Mouse (Mus musculus) limb, embryonic 11.5 days (tissue): Measurements from ENCODE around the gene Stk40. TPM values are rescaled to one million over a fixed set of nuclear protein-coding genes. Genes with fewer than 3 reads are reported as not detected.
A peak's percentile ranks its signal among the peaks of the same experiment; 100 is the strongest.

Experiments
- ATAC-seq: fragments of 200-750 bp; cut with Nextera tagmentation; 2 replicates; pipeline ENCODE4 v1.8.0; 2017; ENCODE audit warnings: low read depth; ENCODE audit not compliant: insufficient number of reproducible peaks, low FRiP score, low TSS enrichment
- DNase-seq: peaks from one replicate; pipeline ENCODE4 v3.0.0-alpha.2; 2015; ENCODE audit warnings: low spot score
- H3K27ac ChIP-seq: fragments of 300-500 bp; sonication (generic); replicated peaks from 2 replicates; pipeline ENCODE4 v1.5.1; 2014; ENCODE audit warnings: low read depth, mild to moderate bottlenecking, low read length
- H3K27me3 ChIP-seq: fragments of 300-500 bp; sonication (generic); 2 replicates; pipeline ENCODE4 v1.6.1; 2014; ENCODE audit warnings: mild to moderate bottlenecking, low read length, mixed read lengths; ENCODE audit not compliant: control insufficient read depth, insufficient read depth
- H3K36me3 ChIP-seq: fragments of 300-500 bp; sonication (generic); 2 replicates; pipeline ENCODE4 v1.6.1; 2014; ENCODE audit warnings: mild to moderate bottlenecking, low read length, moderate library complexity, mixed read lengths; ENCODE audit not compliant: control insufficient read depth, insufficient read depth
- H3K4me1 ChIP-seq: fragments of 300-500 bp; sonication (generic); 2 replicates; pipeline ENCODE4 v1.6.1; 2014; ENCODE audit warnings: low read length, mixed read lengths; ENCODE audit not compliant: control insufficient read depth, insufficient read depth
- H3K4me2 ChIP-seq: fragments of 300-500 bp; sonication (generic); 2 replicates; pipeline ENCODE4 v1.6.1; 2014; ENCODE audit warnings: low read depth, mild to moderate bottlenecking, moderate library complexity; ENCODE audit not compliant: severe bottlenecking
- H3K4me3 ChIP-seq: fragments of 300-500 bp; sonication (generic); 2 replicates; pipeline ENCODE4 v1.5.1; 2014; ENCODE audit warnings: low read depth, low read length
- H3K9ac ChIP-seq: fragments of 300-500 bp; sonication (generic); 2 replicates; pipeline ENCODE4 v1.6.1; 2014; ENCODE audit warnings: mild to moderate bottlenecking, low read length
- H3K9me3 ChIP-seq: fragments of 300-500 bp; sonication (generic); 2 replicates; pipeline ENCODE4 v1.6.1; 2016; ENCODE audit warnings: low read length; ENCODE audit not compliant: control insufficient read depth
- WGBS: fragments of 180-500 bp; shearing (Covaris S2); extraction: QIAGEN DNeasy Blood & Tissue Kit; methylation state at CpG from one replicate; pipeline ENCODE4 v1.1.7; 2014; 5-methylcytosine and 5-hydroxymethylcytosine counted together
- polyA plus RNA-seq: library from polyadenylated mRNA; unstranded; fragments of >200 nt; fragmentation: Nextera tagmentation; extraction: Ambion mirVana; gene quantifications from 2 replicates; pipeline ENCODE4 v1.2.1, GENCODE M21; 2014

The Stk40 gene
- polyA plus RNA-seq, 1 experiment from 2014 or later: 27.8 TPM

GRCm38 (mm10) chr4:126123309-126124040 is 19.7 kb downstream of the Stk40 start:
- ATAC-seq (no peak), DNase-seq (no peak)
- Histone ChIP-seq H3K36me3 (peaks cover 4% of the 10 kb centered on the region), H3K9me3 (no peaks in the 10 kb centered on the region), H3K27me3 (no peaks in the 10 kb centered on the region), H3K4me2 (no peak overlapping the region), H3K4me3 (no peak overlapping the region), H3K9ac (no peak overlapping the region), H3K4me1 (no peaks in the 10 kb centered on the region), H3K27ac (no peak overlapping the region)
- 93% methylated on average over 10 of the region's 10 CpGs for WGBS

DNA sequence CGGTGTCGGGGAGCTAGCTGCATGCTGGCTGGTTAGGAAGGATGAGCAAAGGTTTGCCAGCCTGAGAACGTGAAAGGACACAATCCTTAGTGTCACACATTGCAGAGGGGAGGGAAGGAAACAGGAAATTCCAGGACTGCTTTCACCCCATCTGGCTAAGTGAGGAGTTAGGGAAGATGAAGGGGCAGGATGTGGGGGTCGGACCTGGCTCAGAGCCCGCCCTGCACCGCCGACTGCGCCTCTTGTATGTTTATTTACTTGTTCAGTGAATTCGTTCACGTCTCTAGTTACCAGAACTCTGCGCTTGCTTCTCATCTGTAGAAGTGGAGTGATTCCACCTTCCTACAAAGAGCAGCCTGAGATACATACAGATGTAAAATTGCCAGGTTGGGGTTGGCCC is 26.7 kb downstream of the Stk40 start:
- Histone ChIP-seq H3K4me3 (no peak overlapping the region), H3K27me3 (no peaks in the 10 kb centered on the region), H3K4me1 (peaks cover 26% of the 10 kb centered on the region), H3K27ac (no peak overlapping the region), H3K9ac (no peak overlapping the region), H3K36me3 (peaks cover 21% of the 10 kb centered on the region), H3K4me2 (no peak overlapping the region), H3K9me3 (no peaks in the 10 kb centered on the region)
- no peak for DNase-seq
- ATAC-seq: no peak
- 68% methylated on average over 11 of the region's 11 CpGs for WGBS

DNA sequence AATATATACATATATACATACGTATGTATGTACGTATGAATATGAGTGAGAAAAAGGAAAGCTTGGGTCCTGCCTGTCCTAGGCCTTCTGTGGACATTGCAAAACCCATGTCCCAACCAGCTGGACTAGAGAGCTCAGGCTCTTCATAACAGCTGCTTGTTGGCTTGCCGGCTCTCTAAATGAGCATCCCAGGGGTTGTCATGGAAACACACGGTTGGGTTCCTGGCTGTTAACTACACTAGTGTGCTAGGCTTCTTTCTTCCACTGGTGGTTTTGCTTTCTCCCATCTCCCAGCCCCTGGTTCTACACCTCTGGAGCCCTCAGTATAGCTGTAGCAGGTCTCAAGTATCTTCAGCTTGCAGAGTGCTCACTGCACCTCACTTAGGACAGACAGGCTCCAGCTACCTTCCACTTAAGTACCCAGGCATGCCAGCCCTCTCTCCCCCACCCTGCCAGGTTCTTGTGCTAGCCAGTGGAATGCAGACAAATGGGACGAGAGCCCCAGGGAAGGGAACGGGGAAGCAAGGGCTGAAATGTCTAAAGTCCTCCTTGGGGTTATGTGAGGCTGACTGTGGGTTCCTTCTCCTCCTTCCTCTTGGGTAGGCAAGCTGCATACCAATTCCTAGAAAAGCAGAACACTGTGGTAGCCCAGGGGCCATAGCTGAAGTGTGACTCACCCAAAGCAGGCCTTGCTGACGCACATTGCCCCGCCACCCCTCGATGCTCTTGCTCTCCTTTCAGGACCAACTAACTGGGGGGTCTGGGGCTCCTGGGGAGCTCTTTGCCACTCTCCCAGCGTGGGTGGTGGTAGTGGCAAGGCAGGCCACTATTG is 27.7 kb downstream of the Stk40 start:
- H3K4me1 ChIP-seq: peaks cover 26% of the 10 kb centered on the region
- H3K9me3 ChIP-seq: no peaks in the 10 kb centered on the region
- ATAC-seq: no peak
- no peak overlapping the region for H3K9ac ChIP-seq
- no peak overlapping the region for H3K4me3 ChIP-seq
- H3K36me3 ChIP-seq: peaks cover 22% of the 10 kb centered on the region; the same call in 1 of the 2 replicates
- peak; percentile 57 for DNase-seq
- H3K27ac ChIP-seq: no peak overlapping the region
- no peak overlapping the region for H3K4me2 ChIP-seq
- no peaks in the 10 kb centered on the region for H3K27me3 ChIP-seq
- WGBS: 61% methylated on average over 10 of the region's 10 CpGs

DNA sequence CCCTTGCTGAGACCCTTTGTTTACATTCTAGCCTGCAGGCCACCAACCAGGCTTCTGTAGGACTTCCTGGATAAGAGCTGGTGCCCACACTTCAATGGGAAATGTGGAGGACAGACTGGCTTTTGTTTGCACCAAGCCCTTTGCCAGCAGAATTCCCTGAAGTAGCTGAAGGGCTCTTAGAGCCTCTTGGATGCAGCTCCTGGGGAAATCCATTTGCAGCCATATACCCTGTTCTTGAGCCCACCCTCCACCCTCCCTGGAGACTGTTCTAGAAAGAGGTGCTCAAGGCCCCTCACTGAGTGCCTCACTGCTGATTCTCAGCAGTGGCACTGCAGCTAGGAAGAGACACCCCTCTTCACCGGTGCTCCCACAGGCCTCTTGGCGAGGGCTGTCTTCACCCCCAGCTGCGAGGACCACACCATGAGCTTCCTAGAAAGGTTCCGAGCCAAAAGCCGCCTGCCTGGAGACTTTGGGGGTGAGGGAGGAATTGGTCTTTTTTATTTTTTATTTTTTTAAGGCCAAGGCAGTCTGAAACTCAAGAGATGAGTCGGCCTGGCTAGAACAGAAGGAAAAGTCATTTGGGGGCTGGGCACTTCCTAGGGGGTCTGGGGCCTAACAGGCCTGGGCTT is 29.0 kb downstream of the Stk40 start:
- ATAC-seq: no peak
- Histone ChIP-seq H3K4me2 (no peak overlapping the region), H3K9ac (0 out of 2 replicates have a peak overlapping the region, but pooled peaks have one; percentile 7), H3K4me3 (no peak overlapping the region), H3K27ac (0 out of 2 replicates have a peak overlapping the region, but pooled peaks have one; percentile 2), H3K27me3 (no peaks in the 10 kb centered on the region), H3K9me3 (no peaks in the 10 kb centered on the region), H3K36me3 (peaks cover 23% of the 10 kb centered on the region; the same call in 1 of the 2 replicates), H3K4me1 (peaks cover 26% of the 10 kb centered on the region)
- DNase-seq: no peak
- 81% methylated on average over 6 of the region's 6 CpGs for WGBS

GRCm38 (mm10) chr4:126134236-126134635 is 30.5 kb downstream of the Stk40 start:
- ATAC-seq (no peak), DNase-seq (no peak)

DNA sequence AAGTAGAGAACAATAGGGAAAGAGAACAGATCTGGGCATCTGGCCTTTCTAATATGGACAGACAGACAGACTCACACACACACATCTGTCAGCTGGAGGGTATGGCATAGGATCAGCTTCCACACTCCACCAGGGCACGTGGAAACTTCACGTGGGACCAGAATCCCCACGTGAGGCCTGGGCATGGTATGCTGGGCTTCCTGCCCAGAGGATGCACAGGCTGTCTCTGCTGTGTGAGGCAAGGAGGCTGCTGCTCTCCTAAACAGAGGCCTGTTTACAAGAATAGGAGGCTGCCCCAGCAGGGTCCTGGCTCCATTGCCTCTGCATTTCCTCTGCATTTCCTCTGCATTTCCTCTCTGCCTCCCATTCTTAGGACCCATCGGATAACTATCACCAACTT is 30.9 kb downstream of the Stk40 start:
- no peak overlapping the region for H3K27ac ChIP-seq
- WGBS: 92% methylated on average over 4 of the region's 4 CpGs
- H3K4me1 ChIP-seq: peaks cover 26% of the 10 kb centered on the region
- no peaks in the 10 kb centered on the region for H3K9me3 ChIP-seq
- H3K9ac ChIP-seq: no peak overlapping the region
- no peak overlapping the region for H3K4me3 ChIP-seq
- H3K36me3 ChIP-seq: peaks cover 19% of the 10 kb centered on the region; the same call in 1 of the 2 replicates
- no peak for ATAC-seq
- DNase-seq: no peak
- no peaks in the 10 kb centered on the region for H3K27me3 ChIP-seq
- H3K4me2 ChIP-seq: no peak overlapping the region

More at GRCm38 (mm10) chr4:126134236-126134635, 30.5 kb downstream of the Stk40 start:
- WGBS: 93% methylated on average over 4 of the region's 4 CpGs
- H3K4me3 ChIP-seq: no peak overlapping the region
- H3K36me3 ChIP-seq: peaks cover 22% of the 10 kb centered on the region; the same call in 1 of the 2 replicates
- no peaks in the 10 kb centered on the region for H3K9me3 ChIP-seq
- no peak overlapping the region for H3K4me2 ChIP-seq
- H3K27ac ChIP-seq: no peak overlapping the region
- H3K9ac ChIP-seq: no peak overlapping the region
- H3K27me3 ChIP-seq: no peaks in the 10 kb centered on the region
- peaks cover 26% of the 10 kb centered on the region for H3K4me1 ChIP-seq

DNA sequence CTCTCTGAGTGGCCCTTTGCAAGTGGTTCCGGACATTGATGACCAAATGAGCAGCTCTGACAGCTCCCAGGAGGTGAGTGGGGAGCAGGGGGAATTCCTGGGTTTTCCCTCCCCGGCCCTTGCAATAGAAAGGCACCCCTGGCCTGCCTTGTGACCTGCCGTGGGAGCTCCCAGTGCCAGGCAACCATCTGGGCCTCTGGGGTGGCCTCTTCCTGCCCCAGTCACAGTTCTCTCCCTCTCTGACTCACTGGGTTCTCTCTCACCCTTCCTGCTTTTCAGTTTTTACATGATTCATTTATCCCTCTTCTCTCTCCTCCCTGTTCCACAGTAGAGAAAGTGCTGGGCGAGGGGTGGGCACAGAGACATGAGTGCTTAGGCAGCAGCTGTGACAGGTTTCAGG is 34.0 kb downstream of the Stk40 start:
- H3K4me3 ChIP-seq: no peak overlapping the region
- DNase-seq (no peak), ATAC-seq (no peak)
- no peak overlapping the region for H3K27ac ChIP-seq
- 77% methylated on average over 4 of the region's 4 CpGs for WGBS
- H3K4me1 ChIP-seq: peaks cover 6% of the 10 kb centered on the region; the same call in 1 of the 2 replicates
- H3K27me3 ChIP-seq: no peaks in the 10 kb centered on the region
- H3K9ac ChIP-seq: no peak overlapping the region
- peaks cover 24% of the 10 kb centered on the region for H3K36me3 ChIP-seq
- H3K9me3 ChIP-seq: no peaks in the 10 kb centered on the region
- no peak overlapping the region for H3K4me2 ChIP-seq

DNA sequence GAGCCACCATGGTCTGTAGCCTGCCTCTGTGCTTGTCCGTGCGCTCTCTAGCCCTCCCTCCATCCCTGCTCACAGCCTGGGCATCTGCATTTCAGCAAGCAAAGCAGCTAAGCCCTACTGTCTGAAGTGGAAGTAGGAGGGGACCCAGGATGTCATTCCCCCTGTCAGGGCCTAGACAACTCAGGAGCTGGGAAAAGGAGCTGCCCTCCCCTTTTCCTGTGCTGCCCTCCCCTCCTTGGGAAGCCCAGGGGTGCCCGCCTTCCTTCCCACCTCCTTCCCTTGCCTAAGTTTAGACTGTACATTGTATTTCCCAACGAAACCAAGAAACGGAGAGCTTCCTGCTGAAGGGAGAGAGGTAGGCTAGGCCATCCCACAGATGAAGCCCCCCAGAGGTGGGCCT is 37.3 kb downstream of the Stk40 start:
- no peak overlapping the region for H3K4me2 ChIP-seq
- H3K4me1 ChIP-seq: 0 out of 2 replicates have a peak, but pooled peaks cover 2% of the 10 kb centered on the region
- H3K4me3 ChIP-seq: no peak overlapping the region
- DNase-seq (no peak), ATAC-seq (no peak)
- 82% methylated on average over 5 of the region's 5 CpGs for WGBS
- peaks cover 19% of the 10 kb centered on the region for H3K36me3 ChIP-seq
- H3K27ac ChIP-seq: no peak overlapping the region
- no peaks in the 10 kb centered on the region for H3K27me3 ChIP-seq
- no peak overlapping the region for H3K9ac ChIP-seq
- no peaks in the 10 kb centered on the region; the same call in 1 of the 2 replicates for H3K9me3 ChIP-seq
